Mouse (Mus musculus) gonadal fat pad, adult 2 months (tissue): ENCODE data around the gene Dkk3. TPM values are rescaled to one million over a fixed set of nuclear protein-coding genes. Genes with fewer than 3 reads are reported as not detected.
"Not testable (repeated sequence)": the region's sequence is repeated elsewhere in the genome, so short reads cannot be mapped to it uniquely, and the experiment has no call there.

ENCODE experiments used
- DNase-seq: peaks from one replicate; pipeline ENCODE4 v3.0.0-alpha.2; 2012; ENCODE audit warnings: low read depth
- polyA plus RNA-seq: library from polyadenylated mRNA; depleted of rRNA; stranded (reverse); fragments of >200 nt; gene quantifications from 2 replicates; pipeline ENCODE4 v1.2.3, GENCODE M21; 2012

Gene Dkk3
- polyA plus RNA-seq, 1 experiment, result 6.7 TPM

DNA sequence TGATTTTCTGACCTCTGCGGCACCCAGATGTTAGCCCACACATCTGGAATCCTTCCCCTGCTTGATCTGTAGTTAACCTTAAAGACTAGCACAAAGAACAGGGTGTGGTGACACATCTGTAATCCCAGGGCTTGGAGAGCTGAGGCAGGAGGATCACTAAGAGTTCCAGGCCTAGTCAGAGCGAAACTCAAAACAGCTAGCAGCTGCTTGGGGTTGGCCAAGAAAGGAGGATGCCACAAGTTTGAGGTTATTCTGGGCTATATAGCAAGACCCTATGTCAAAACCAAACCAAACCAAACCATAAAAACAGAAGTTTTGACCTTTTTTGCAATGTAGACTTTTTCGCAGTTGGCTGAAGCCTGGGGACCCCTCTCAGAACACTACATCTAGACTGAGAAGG, 28.2 kb downstream of the Dkk3 start:
- DNase-seq, result no peak

DNA sequence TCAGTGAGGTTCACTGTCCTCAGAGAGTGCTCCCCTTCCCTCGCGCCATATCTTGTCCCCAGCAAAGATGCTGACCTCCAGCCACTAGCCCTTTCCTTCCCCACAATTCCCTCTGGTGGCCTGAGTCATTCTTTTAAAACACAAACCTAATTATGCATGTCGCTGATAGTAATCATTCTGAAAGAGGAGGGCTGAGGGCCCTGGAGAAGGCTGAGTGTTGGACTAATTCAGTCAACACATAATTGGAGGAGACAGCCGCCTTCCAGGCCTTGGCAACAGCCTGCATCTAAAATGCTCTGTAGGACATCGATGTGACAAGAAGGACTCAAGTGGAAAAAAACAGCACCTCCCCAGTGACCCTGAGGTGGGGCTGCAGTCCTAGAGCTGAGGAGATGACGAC, 29.0 kb downstream of the Dkk3 start:
- DNase-seq, result no peak

DNA sequence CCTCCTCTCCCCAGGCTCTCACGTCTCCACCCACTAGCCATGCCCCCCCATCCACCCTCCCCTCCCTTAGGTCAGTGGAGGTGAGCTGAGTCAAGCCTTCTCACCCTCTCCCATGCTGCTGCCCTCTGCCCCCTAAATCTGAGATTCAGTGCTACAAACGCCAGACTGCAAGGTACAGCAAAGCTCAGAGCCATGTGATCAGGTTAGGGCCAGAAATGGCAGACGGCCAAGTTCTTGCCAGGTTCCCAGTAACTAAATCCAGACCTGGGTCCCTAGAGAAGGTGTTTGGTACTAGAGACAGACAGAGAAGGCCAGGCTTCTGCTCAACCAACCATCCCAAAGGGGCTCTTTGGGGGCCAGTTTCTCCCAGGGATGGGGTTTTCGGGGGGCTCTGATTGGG, 30.0 kb downstream of the Dkk3 start:
- no peak for DNase-seq

DNA sequence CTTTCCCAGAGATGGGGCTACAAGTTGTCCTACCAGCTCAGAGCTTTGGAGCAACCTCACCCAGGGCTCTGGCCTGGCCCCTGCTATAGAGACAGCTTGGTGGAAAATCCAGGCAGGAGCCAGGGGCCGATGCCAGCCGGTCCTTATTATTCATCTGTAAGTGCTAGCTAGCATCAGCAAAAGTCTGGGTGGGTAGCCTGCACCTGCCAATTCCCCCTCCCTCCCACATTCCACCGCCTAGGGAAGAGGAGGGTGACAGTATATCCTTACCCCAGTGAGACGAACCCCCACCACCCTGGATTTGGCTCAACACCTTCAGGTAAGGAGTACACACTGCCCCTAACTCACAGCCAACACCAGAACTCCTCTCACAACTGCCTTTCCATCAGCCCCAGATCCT, 30.9 kb downstream of the Dkk3 start:
- no peak for DNase-seq

DNA sequence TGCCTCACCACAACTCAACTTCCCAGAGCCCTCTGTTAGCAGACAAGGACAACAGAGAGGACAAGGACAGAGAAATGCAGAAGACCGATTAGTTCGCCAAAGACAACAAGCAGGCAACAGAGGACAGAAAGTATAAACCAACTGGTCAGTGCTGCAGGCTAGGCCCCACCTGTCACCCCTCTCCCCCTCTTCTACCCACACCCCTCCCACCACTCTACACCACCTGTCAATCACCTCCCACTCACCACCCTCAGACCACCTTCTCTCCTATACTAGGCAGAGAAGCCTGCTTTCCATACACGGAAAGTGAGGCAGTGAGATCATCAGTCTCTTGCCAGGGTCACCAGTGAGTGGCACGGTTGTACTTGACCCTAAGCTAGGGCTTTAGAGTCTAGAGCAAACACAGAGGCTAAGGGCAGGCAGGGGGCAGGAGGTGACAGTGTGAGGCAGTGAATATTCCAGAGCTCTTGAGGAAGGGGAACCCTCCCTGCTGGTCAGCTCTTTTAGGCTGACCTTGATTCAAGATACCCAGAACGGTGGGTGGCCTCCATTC, 31.7 kb downstream of the Dkk3 start:
- DNase-seq, result no peak

DNA sequence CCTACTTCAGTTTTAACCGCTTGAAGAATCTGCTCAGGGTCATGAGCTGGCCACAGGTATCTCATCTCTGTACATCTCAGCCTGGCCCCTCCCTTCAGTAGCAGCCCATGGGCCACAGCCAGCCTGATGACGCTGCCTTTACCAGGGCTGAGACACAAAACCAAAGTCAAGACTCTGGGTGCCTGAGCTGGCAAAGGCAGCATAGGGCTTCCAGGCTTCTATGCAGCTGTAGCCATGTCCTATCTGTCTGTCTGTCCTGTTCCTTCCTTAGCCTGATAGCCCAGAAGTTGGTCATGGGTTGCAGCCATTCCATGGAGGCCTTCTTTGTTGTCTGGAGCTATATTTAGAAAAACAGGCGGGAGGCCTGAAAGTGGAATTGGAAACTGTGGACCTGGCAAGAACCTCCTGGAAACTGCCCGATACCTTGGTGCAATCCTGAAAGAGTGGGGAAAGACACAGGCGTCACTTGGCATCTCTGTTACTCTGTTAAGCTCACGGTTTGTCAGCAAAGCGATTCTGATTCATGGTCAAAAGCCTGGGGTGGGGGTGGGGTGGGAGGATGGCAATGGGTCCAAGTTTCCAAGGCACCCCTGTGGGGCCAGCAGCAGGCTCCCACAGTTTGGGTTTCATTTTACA, 33.1 kb downstream of the Dkk3 start:
- DNase-seq, result no peak

DNA sequence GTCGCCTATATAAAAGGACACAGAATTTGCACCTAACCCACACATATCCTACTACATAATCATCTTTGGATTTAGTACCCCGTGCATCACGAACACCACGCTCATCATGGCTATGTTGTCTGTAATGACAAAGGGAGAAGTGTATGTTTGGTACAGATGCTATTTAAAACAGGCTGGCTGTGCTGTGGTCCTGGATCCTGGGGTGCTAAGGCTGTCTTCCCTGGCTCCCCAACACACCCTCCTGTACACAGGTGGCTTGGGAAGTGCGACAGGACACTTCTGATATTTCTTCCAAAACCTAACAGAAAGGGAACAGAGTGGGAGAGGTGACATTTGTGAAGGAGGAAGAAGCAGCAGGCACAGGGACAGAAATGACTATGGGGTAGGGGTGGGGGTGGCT, 35.2 kb downstream of the Dkk3 start:
- DNase-seq, result no peak

DNA sequence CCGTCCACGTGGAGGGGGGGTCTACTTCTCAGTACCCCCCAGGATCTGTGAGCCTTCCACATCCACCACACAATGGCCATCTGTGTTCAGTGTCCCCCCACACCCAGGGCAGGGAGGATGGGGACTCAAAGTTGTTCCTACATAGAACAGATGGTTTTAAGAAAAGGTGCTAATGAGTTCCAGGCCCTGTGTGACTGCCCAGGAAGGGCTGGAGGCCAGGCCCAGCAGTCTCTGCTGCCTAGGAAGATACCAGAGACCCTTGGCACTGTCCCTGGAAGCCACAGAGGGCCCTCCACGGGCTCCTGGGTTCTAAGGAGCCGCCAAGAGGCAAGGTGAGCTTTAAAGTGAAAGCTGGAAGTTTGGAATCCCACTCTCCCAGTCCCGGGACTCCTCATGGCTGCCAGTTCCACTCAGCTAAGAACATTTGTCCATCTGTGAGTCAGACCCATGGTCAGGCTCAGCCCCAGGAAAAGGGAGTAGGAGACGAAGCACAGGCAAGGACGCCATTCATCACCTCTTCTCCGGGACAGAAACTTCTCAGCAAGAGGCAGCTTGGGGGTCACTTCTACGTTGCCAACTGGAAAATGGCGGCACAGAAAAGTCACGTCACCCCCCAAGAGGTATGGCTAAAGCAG, 36.9 kb downstream of the Dkk3 start:
- no peak for DNase-seq

DNA sequence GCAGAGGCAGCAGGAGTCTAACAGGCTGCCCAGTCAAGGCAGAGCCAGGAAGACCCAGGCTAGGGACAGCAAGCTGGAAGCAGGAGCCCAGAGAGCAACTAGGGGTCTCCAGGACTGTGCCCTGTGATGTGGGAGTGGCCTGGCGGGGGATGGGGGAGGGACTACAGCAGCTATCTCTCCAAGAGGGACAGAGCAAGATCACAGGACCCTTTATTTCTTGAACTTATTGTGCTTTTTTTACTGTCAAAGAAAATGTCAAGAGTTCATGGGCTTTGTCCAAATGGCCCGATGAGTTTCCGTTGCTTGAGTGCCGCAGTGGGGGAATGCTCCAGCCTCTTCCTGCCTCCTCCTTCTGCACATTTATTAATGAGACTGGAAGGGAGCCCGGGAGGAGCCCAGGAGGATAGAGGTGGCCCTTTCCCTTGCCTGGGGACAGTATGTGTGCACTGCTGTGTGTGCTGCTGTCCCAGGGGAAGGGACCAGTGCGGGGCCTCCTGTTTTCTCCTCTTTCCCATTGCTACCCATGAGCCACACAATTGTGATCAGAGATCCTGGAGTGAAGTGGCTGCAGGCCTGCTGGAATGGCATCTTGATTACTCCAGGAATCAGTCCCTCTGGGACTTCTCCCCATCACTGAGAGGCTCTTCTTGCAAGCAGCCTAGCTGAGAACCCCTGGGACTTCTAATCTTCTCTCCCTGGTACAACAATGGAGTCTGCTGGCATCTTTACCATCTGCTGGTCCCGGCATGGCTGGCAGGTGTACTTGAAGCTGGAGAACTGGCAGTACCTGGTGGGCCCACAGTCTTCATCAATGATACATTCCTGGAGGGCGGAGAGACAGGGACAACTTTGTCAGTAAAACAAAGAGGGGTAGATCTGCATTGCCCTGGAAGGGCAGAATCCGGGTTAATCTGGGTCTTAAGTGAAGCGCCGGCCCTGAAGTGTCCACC, 37.7 kb downstream of the Dkk3 start:
- no peak for DNase-seq

DNA sequence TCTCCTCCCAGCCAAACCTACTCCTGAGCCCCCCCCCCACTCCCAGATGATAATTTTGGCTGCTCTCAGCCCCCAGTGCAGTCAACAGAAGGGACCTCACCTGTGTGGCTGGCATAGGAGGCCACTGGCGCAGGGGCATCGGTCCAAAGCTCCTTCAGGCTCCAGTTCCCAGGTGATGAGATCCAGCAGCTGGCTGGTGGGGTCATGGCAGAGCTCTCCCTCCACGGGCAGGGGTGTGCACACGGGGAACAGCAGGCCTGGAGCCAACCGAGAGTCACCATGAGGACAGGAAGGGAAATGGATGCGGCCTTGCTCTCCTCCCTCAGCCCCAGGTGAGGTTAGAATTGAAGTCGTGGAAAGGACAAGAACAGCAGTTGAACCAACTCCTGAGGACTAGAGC, 39.6 kb downstream of the Dkk3 start:
- no peak for DNase-seq

DNA sequence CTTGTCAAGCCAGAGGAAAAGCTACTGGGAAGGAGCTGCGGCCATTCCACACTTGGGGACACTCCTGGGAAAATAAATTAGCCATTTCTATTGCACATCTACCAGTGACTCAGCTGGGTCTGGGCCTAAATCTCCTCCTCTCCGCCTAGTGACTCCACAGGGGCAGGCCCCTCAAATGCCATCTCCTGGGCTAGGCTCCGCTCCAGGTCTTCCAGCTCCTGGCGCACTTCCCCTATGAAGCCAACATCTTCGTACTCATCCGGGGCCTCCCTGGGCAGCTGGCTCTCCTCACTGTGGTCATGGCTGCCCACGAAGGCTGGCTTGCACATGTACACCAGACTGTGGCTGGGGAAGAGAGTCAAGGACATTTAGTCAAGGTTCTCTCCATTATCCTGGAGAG, 40.8 kb downstream of the Dkk3 start:
- DNase-seq, result no peak

DNA sequence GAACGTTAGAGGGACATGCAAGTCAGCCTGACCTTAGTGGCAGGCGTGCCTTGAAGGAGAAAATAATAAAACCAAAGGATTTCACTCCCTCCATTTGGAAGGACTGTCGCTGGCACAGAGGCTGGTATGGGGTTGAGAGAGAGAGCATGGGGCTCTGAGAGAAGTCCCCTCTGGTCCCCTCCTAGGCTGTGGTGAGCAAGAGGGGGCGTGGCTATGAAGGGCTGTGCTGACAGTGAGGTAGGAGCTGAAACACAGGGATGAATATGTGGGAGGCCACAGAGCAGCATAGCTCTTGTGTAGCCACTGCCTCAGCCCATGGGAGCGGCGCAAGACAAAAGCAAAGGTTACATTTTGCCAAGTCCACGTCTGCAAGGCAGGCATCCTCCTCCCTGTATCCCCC, 41.4 kb downstream of the Dkk3 start:
- DNase-seq, result no peak

DNA sequence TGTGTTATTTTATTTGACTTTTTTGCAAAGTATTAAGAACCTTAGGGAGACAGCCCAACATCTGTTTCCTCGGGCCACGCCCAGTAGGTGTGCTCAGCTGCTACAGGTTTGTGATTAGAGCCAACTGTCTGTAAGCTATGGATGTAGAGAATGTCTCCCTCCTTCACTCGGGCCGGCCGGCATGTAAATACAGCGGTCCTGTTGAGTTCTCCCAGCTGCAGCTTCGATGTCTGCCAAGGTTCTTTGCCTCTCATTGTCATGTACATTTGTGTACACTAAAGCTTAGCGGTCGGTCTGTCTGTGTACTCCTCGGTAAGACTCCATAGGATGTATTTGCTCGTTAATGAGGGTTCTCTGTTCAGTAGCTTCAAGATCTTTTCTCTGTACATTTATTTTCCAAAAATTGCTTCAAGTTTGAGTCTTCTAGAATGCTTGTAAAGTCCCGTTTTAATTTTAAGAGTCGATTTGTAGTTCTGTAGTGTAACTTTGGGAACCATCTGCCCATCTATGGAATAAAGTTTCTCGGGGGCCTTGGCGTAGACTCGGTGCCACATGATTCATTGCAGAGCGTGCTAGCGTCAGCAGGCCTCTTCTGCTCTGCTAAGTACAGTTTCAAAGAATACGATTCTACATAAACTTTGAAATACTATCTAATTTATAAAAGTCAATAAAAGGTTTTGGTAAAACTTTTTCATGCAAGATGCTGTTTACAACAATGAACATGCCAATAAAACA, 48.1 kb downstream of the Dkk3 start:
- no peak for DNase-seq

DNA sequence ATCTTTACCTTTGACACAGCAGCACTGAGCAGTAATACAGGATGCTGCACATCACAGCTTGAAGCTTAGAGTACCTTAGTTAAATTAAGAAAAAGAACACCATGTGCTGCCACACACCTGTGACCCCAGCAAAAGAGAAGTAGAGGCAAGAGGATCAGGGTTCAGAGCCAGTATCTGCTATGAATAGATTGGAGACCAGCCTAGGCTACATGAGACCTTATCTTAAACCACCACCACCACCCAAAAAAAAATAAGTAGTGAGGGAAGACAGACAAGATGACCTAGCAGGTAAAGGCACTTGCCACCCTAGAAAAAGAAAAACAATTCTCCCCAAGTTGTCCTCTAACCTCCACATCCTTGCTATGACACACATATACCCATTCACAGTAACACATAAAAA, 50.1 kb downstream of the Dkk3 start:
- no peak for DNase-seq

DNA sequence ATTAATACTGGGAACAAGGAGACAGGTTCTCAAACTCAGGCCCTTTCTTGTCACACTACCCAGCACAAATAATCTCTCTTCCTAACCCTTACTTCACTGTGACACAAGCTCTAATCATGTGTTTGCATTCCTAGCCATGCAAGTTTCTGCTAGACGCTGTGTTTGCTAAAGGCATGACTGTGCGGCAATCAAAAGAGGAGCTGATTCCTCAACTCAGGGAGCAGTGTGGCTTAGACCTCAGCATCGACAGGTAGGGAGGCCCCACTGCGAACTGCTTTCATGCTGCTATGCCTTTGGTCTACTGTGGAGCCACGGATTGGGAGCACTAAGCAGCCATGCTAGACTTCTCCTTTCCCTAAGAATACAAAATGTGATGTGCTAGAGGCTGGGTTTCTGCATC, 55.0 kb downstream of the Dkk3 start:
- no peak for DNase-seq

DNA sequence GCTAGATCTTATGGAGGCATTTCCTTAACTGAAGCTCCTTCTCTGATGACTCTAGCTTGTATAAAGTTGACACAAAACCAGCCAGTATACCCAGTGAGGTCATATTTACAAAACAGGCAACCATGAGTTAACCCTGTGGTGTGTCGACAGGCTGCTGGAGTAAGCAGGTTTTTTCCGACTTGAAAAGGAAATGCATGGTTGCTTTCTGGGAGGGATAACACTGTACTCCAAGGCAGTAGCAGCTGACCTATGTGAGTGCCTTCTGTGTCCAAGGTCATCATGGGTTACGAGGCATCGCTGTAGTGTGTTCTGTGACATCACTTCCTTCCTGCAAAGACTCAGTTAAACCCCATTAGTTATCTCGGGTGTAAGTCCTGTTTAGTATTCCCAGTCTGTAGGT, 55.9 kb downstream of the Dkk3 start:
- DNase-seq, result no peak

DNA sequence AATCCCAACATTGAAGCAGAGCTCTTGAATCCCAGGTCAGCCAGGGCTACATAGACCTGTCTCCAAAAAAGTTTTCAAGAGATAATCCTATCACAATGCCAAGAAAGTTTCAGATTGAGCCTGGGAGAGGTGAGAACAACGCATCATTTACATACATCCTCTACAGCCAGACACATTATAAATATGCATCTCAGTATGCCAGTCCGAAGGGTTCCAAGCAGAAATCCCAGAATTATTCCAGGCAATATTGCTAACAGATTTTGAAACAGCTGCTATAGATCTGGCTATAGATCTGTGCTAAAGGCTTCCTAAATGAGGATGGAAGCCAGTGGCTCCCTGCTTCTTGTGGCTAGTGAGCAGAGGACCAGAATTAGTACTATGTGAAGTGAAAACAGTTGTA, 58.0 kb downstream of the Dkk3 start:
- no peak for DNase-seq

DNA sequence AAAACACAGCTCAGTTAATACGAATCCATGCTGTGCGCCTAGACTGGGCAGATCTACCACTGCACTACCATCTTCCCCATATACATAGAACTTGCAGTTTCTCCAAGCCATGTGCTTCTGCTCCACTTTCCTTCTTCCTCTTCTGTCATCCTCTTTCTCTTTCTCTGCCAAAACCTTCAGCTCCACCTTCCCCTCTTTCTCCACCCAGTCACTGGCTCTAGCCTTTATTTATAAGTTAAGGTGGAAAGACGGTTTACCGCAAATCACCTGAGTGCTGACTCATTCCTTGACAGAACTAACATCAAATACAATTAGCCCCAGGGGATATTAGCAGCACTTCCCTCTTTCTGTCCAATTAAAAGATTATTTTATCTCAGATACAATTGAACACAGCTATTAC, 63.9 kb downstream of the Dkk3 start:
- DNase-seq, result not testable (repeated sequence)

DNA sequence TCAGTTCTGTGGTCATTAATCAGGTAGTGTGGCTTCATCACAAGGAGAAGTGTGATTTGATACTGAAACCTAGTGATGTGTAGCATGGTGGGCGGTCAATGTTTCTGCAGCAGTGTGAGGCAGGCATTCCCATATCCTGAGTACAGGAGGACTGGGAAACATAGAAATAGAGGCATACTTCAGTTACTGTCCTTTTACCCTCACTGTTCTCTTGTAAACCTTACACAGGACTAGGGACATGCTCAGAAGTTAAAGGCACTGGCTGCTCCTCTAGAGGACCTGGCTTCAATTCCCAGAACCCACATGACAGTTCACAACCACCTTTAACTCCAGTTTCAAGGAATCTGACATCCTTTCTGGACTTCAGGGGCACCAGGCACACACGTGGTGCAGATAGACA, 72.7 kb downstream of the Dkk3 start:
- DNase-seq, result no peak

DNA sequence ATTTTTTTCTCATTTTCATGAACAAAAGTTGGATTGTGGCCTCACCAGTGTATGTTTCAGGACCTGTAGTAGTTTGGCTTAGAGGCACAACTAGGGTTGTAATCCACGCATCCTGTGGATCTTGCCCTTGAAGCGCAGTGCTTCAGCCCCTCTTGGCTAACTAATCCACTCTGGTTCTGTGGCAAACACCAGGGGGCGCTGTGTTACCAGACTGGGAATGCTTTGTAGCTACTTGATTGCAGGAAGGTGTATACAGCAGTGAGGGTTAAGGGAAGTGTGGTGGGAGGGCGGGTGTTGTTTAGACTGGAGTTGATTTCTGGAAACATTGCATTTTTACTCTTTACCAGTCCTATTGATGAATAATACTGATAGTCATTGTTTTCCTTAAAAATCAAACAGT, 73.8 kb downstream of the Dkk3 start:
- no peak for DNase-seq

DNA sequence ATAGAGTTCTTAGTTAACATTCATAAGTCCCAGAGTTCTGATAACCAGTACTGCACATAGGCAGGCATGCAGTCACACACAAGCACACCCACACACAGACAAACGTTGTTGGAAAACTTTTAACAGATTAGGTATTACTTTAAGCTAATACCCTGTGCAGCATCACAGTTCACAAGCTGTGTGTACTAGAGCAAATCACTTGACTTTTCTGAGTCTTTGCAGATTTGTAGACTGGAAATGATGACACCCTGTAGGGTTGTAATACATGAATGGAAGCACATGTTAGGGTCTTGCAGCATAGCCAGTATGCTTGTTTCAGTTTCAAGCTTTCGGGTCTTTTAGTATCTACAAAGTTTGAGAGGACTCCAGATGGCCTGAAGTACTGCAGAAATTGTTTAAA, 74.6 kb downstream of the Dkk3 start:
- no peak for DNase-seq

DNA sequence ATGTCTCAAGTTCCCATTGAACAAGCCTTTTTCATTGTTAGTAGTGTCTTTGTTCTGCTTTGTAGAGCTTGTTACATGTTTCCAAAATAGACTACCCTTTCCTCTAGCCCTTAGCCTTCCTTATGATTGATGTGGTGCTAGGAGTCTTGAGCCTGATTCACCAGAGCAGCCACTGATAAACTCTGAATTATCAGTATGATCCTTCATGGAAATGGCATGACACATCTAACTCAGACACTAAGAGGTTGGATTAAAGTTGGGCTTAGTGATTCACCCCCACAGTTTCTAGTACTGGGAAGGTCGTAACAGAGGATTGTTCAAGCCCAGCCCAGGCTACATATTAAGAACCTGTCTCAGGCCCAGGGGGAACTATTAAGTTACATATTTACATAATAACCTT, 76.2 kb downstream of the Dkk3 start:
- DNase-seq, result no peak
